Mouse (Mus musculus): Measurements from ENCODE around the gene Gm39653. TPM values are rescaled to one million over a fixed set of nuclear protein-coding genes. Genes with fewer than 3 reads are reported as not detected.

Gm39653 gene
- total RNA-seq, 2 experiments from 2014 or later: not detected

GRCm38 (mm10) chr1:63668852-63669160, 53.0 kb downstream of the Gm39653 start:
- no peak for DNase-seq (ENCODE audit: extremely low spot score in 1 of 2, low spot score in 1 of 2)

Other genes with a start within 250 kb of the Gm39653 start
- gene Adam23, start 170.1 kb upstream of the Gm39653 start, total RNA-seq (2021): 100 to 1,000 TPM; 123 to 151 TPM
- gene Dytn, start 71.0 kb downstream of the Gm39653 start, total RNA-seq (2021): not detected
- gene Mdh1b, start 114.3 kb downstream of the Gm39653 start, total RNA-seq (2021): under 1 TPM; 0.66 to 0.70 TPM
- 10 to 100 TPM; 22.3 to 22.7 TPM for gene Fastkd2, start 114.6 kb downstream of the Gm39653 start, total RNA-seq (2021)
- gene 4933402D24Rik, start 153.3 kb downstream of the Gm39653 start, total RNA-seq (2021): not detected

All from layer of hippocampus, postnatal 25 days (tissue).